Mouse (Mus musculus): ENCODE results near the gene Sytl1.
A peak's percentile ranks its signal among the peaks of the same experiment; 100 is the strongest.

The Sytl1 gene

DNA sequence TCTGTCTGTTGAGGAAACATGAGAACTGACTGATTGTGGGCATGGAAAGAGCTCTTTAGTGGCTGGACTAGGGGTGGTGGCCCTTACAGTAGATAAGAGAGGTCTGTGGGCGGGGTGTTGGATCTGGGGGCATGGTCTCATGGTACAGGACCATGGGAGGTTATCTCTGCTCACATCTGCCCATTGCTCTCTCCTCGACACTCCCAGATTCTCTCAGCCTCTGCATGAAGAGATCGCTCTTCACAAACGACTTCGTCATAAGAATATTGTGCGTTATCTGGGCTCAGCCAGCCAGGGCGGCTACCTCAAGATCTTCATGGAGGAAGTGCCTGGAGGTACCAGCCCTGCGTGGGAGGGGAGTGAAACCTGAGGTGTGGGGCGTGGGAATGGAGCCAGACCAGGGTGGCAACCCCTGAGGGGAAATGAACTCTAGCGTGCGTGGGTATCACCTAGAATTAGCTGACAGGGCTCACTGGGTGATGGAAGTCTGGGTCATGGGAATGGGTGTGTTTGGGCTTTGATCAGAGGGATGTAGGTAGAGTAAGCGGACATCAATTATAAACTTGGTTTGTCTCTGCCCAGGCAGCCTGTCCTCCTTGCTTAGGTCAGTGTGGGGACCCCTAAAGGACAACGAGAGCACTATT lies 15.0 kb downstream of the Sytl1 start:
- no peak for DNase-seq (ENCODE audit: low spot score in 2 of 2)

- DNase-seq (ENCODE audit: low spot score in 2 of 2) = no peak
Measured at GRCm38 (mm10) chr4:133247072-133247471, 15.8 kb downstream of the Sytl1 start.

- no peak for DNase-seq (ENCODE audit: low spot score in 2 of 2)
Measured at GRCm38 (mm10) chr4:133244289-133244688, 18.6 kb downstream of the Sytl1 start.

- DNase-seq (ENCODE audit: low spot score in 2 of 2) = no peak
Measured at GRCm38 (mm10) chr4:133243538-133243937, 19.4 kb downstream of the Sytl1 start.

DNA sequence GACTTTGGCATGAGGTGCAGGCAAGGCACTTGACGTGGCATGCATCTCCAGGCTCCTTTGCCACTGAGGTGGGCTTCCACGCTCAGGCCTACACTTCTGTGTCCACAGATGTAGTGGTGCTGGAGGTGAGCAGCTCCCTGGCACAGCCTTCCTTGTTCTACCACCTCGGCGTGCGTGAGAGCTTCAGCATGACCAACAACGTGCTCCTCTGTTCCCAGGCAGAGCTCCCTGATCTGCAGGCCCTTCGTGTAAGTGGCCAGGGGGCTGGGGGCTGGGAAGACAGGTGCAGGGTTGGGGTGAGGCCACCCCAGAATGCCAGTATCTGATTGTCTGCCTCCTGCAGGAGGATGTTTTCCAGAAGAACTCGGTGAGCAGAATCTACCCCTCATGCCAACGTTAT lies 20.2 kb downstream of the Sytl1 start:
- DNase-seq (ENCODE audit: low spot score in 2 of 2) = no peak

DNA sequence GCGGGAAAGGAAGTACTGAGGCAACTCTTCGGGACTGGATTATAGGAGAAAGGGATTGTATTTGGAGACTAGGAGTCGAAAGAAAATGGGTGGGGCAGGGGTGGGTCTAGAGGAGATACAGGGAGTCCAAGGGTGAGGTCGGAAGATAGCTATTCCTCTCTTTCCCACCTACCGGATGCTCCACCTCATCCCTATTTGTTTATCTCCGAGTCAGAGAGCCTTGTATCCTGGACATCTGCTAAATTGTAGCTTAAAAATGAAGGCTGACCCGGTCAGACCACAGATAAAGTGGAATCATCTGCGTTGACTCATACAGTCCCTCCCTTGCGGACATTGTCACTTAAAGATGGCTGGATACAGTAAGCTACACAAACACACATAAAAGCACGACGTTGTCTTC lies 21.0 kb downstream of the Sytl1 start:
- no peak for DNase-seq (ENCODE audit: low spot score in 2 of 2)

DNA sequence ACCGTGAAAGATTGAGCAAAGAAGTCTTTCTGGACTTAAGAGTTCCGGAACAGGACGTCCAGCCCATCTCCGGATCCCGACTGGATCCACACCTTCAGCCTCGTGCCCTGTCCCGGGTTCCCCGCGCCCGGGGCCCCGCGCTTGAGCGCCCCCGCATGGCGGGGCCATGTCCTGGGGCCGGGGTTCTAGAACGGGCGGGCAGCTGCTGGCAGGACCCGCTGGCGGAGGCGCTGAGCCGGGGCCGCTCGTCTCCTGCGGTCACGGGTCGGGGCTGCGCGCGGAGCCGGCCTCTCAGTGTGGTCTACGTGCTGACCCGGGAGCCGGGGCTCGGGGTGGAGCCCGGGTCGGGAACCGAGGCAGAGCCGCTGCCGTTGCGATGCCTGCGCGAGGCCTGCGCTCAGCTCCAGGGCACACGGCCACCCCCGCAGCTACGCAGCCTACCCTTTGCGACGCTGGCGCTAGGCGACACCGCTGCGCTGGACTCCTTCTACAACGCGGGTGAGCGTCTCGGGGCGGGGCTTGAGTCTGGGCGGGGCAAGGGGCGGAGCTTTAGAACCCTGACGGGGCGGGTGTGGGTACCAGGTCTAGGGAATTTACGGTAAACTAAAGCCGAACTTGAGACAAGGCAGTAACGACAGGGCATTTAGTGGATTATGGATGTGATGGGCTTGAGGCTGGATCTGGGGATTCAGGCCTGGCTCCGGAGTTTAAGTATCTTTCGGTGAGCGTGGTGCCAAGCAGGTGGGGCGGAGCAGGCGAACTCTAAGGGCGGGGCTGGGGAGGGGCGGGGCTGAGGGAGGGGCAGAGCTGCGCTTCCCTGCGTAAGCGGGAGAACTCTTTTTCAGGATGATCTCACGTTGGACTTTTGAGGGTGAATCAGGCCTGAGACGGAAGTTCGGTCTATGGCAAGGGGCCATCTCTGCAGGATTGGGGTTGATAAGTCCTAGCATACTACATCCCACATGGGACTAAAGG lies 21.7 kb downstream of the Sytl1 start:
- peak; percentile 84 to 87 for DNase-seq (ENCODE audit: low spot score in 2 of 2)

- DNase-seq (ENCODE audit: low spot score in 2 of 2) = peak in 1 of 2 experiments; percentile 28
Measured at GRCm38 (mm10) chr4:133240490-133240921, 22.4 kb downstream of the Sytl1 start, which contains the start of gene Map3k6. Gene Map3k6, plus strand, starts transcription at chr4:133240818.

DNA sequence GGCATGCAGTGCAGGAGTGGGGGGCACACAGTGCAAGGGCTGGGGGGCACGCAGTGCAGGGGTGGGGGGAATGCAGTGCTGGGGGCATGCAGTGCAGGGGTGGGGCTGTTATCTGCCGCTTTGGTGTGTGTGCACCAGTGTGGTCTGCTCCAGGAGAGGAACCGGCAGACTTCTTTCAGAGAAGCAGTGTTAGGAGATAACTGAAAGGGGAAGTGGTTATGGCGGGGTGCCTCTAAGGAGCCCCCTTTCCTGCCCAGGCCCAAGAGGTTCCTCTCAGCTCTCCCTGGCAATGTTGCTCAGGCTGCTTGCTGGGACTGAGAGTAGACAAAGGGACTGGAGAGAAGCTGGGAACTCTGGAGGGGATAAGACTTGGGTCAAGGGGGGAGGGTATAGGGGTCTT lies 25.0 kb downstream of the Sytl1 start:
- peak in 1 of 2 experiments; percentile 21 for DNase-seq (ENCODE audit: low spot score in 2 of 2)

DNA sequence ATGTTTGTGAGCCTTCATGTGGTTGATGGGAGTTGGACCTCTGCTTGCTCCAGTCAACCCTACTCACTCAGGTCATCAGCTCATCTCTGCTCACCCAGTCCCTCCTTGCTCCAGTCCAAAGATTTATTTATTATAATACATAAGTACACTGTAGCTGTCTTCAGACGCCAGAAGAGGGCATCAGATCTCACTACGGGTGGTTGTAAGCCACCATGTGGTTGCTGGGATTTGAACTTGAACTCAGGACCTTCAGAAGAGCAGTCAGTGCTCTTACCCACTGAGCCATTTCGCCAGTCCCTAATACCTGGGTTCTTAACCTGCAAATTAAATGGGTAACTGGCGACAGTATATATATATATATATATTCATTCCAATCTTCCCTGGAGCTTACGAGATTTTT lies 27.5 kb downstream of the Sytl1 start:
- DNase-seq (ENCODE audit: low spot score in 2 of 2) = no peak

- no peak for DNase-seq (ENCODE audit: low spot score in 2 of 2)
Measured at GRCm38 (mm10) chr4:133234771-133235170, 28.1 kb downstream of the Sytl1 start.

- DNase-seq (ENCODE audit: low spot score in 2 of 2) = no peak
Measured at GRCm38 (mm10) chr4:133233285-133233976, 29.5 kb downstream of the Sytl1 start.

GRCm38 (mm10) chr4:133229582-133229981 lies 33.3 kb downstream of the Sytl1 start:
- no peak for DNase-seq (ENCODE audit: low spot score in 2 of 2)

DNA sequence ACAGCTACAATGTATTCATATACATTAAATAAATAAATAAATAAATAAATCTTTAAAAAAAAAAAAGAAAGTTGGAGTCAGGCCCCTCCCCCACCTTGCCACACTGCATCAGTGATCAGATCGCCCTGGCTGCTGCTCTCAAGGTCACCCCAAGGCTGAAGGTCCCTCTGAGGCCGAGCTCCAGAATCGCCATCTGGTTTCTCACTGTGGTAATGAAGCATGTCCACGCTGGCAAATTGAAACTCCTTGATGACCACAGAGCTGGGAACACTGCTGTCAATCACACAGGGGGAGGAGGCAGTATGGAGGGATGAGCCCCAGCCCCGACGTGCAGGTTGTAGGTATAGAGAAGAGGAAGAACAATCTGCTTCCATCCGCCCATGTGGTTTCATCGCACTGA lies 35.3 kb downstream of the Sytl1 start:
- no peak for DNase-seq (ENCODE audit: low spot score in 2 of 2)

- DNase-seq (ENCODE audit: low spot score in 2 of 2) = no peak
Measured at GRCm38 (mm10) chr4:133226073-133226472, 36.8 kb downstream of the Sytl1 start.

DNA sequence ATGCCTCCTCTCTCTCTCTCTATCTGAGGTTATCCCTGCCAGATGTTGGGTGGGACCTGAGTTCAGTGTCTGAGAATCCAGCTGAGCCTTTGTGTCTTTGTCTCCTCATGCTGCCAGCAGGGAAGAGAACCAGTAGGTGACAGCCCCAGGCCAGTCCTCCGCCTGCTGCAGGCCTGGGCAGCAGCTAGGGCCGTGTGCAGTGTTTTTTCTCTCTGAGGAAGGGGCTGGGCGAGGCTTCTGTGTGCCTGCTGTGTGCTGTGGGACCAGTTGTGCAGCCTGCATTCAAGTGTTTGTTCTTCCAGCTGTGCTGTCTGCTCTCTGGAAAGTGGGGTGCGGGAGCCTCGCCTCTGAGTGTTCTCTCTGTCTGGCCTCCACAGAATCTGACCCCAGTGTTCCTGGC lies 39.0 kb downstream of the Sytl1 start:
- DNase-seq (ENCODE audit: low spot score in 2 of 2) = no peak

- DNase-seq (ENCODE audit: low spot score in 2 of 2) = no peak
Measured at GRCm38 (mm10) chr4:133221701-133222100, 41.2 kb downstream of the Sytl1 start.

DNA sequence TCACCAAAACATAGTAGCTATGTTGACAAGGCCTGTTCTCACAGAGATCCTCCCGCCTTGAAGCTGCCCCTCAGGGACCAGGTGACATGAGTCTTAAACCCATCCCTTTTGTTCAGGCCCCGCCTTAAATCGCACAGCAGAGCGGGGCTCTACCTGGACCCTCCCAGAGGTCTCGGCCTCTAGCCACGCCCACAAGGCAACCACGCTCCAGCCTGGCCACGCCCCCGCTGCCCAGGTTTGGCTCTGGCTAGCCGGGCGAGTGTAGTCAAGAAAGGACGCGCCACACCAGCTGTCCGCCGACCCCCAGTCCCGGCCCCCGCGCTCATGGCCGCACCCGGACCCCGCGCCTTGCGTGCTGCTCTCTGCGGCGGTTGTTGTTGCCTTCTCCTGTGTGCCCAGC lies 42.3 kb downstream of the Sytl1 start:
- no peak for DNase-seq (ENCODE audit: low spot score in 2 of 2)

- no peak for DNase-seq (ENCODE audit: low spot score in 2 of 2)
Measured at GRCm38 (mm10) chr4:133218745-133219144, 44.2 kb downstream of the Sytl1 start.

GRCm38 (mm10) chr4:133217641-133218040 lies 45.3 kb downstream of the Sytl1 start:
- peak; percentile 39 to 63 for DNase-seq (ENCODE audit: low spot score in 2 of 2)

DNA sequence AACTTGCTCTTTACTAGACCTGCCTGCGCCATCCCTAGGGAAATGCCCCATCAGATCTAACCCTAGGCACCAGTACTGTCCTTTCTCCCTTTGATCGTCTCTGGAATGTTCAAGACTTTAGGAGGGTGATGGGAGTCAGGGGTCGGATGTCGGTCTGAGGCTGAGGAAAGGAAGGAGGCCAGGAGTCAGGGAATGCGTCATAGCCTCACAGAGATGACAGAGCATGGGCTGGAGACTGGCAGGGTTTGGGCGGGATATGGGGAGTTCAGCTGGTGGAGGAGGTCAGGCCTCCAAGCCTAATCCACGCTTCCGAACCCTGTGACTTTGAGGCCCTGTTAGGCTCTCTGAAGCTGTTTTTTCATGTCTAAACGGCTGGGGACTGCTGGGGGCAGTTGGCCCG lies 49.3 kb downstream of the Sytl1 start:
- DNase-seq (ENCODE audit: low spot score in 2 of 2) = no peak

DNA sequence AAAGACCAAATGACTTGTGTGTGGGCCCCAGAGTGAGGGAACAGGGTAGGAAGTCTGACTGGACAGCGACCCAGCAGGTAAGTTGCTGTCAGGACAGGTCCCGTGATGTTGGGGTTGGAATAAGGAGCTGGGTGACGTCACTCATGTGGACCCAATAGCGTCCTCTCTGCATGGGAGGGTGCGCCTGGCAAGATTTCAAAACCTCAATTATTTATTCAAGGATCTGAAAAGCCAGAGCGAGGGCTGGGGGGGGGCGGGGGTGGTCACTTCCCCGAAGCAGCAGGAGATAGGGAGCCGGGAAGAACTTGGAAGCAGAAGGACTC lies 49.7 kb downstream of the Sytl1 start:
- no peak for DNase-seq (ENCODE audit: low spot score in 2 of 2)

All from spleen, postnatal 14 days (tissue).